14 mouse cellular contexts compared by ENCODE assay signal in the genomic region with DNA sequence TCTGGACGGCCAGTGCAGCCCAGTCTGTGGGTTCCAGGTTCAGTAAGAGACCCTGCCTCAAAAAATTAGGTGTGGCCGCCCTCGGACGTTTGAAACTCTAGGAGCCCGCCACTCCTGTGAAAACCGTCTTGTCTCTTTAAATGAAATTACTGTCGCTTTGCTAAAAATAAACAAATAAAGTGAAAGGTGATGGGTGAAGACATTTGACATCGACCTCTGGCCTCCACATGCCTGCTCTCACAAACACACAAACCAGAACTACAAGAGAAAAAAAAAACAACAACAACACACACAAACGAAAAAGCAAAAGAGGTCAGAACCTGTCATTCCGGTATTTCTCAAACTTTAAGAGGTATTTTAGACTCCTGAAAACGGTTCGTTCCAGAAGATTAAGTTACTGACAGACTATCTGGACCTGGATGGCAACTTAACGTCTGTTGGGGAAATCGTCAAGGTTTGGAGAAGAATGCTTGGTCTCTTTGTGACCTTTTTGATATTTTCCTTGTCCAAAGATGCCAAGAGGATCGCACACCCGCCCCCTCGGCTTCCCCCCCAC. TPM values are rescaled to one million over a fixed set of nuclear protein-coding genes. Genes with fewer than 3 reads are reported as not detected.
A peak's percentile ranks its signal among the peaks of the same experiment; 100 is the strongest.
DNase-seq lines count a peak whose midpoint lies in the region; ATAC-seq and TF ChIP-seq lines count a peak whose summit lies in the region.
"Had no signal": no experiment of that assay in that cellular context is flagged by ENCODE, and none has a peak within 500 bp of the region (broad histone marks: within the 10 kb centered on the region; RNA-seq: fewer than 3 reads in every experiment).

No protein-coding gene starts in this region.

- H3K4me3 ChIP-seq in heart, embryonic 15.5 days: peak overlapping the region; percentile 16
- H3K4me3 ChIP-seq in midbrain, embryonic 10.5 days: no peak overlapping the region
- H3K4me3 ChIP-seq in midbrain, embryonic 14.5 days (replicated peaks; ENCODE audit: low read depth, low read length): no peak overlapping the region
- H3K4me3 ChIP-seq in intestine, postnatal 0 days (ENCODE audit: low read depth, low read length): no peak overlapping the region
- H3K4me3 ChIP-seq in cerebellum, adult 2 months (replicated peaks; ENCODE audit: insufficient read depth, low read depth, low read length): no peak overlapping the region

- peak overlapping the region; percentile 44 for H3K4me2 ChIP-seq in heart, embryonic 15.5 days
- H3K4me2 ChIP-seq in midbrain, embryonic 14.5 days (ENCODE audit: low read length): no peak overlapping the region
- H3K4me2 ChIP-seq in intestine, postnatal 0 days (replicated peaks; ENCODE audit: low read depth): no peak overlapping the region; the same call in 1 of the 2 replicates

- H3K36me3 ChIP-seq in heart, embryonic 15.5 days: 0 out of 2 replicates have a peak, but pooled peaks cover 8% of the 10 kb centered on the region
- peaks cover 9% of the 10 kb centered on the region; the same call in 1 of the 2 replicates for H3K36me3 ChIP-seq in midbrain, embryonic 10.5 days
- 0 out of 2 replicates have a peak, but pooled peaks cover 2% of the 10 kb centered on the region for H3K36me3 ChIP-seq in midbrain, embryonic 14.5 days (ENCODE audit: control insufficient read depth, insufficient read depth, low read length)
- H3K36me3 ChIP-seq in intestine, postnatal 0 days (ENCODE audit: control insufficient read depth, insufficient read depth): no peaks in the 10 kb centered on the region

- no peak for ATAC-seq in heart, embryonic 15.5 days (replicated peaks; ENCODE audit: insufficient number of reproducible peaks, insufficient read depth, low FRiP score, low read depth)
- no peak for ATAC-seq in midbrain, embryonic 14.5 days (ENCODE audit: low FRiP score, low TSS enrichment)
- no peak for ATAC-seq in intestine, postnatal 0 days

- WGBS in heart, embryonic 15.5 days: 49% methylated on average over 17 of the region's 17 CpGs
- 59% methylated on average over 17 of the region's 17 CpGs for WGBS in midbrain, embryonic 10.5 days
- WGBS in midbrain, embryonic 14.5 days: 68% methylated on average over 17 of the region's 17 CpGs
- 54% methylated on average over 17 of the region's 17 CpGs for WGBS in intestine, postnatal 0 days
- 70% methylated on average over 17 of the region's 17 CpGs for WGBS in cerebellum, adult 2 months

- H3K27ac ChIP-seq in heart, embryonic 15.5 days: peak overlapping the region; percentile 71
- peak overlapping the region; percentile 33; the same call in 1 of the 2 replicates for H3K27ac ChIP-seq in midbrain, embryonic 10.5 days (replicated peaks)
- H3K27ac ChIP-seq in midbrain, embryonic 14.5 days (replicated peaks; ENCODE audit: low read depth, low read length): no peak overlapping the region
- H3K27ac ChIP-seq in intestine, postnatal 0 days (ENCODE audit: low read depth, low read length): peak overlapping the region; percentile 15; the same call in 1 of the 2 replicates
- H3K27ac ChIP-seq in cerebellum, adult 2 months (ENCODE audit: insufficient read depth, low read length): no peak overlapping the region

- no peak for DNase-seq in heart, adult 8-10 months (ENCODE audit: low spot score)
- DNase-seq in midbrain, embryonic 10.5 days (ENCODE audit: low spot score): no peak
- no peak for DNase-seq in midbrain, embryonic 14.5 days
- no peak for DNase-seq in right cerebral cortex, adult 2 months (ENCODE audit: low spot score in 2 of 2)
- DNase-seq in MN1 (ENCODE audit: low spot score): no peak
- DNase-seq in cerebellum, adult 2 months: no peak
- DNase-seq: adrenal gland, adult 8-10 months; cerebellum, postnatal 36 days; gastrocnemius, postnatal 14 days had no signal

- no peak for TF ChIP-seq CTCF in intestine, postnatal 0 days (IDR thresholded peaks at IDR 0.05; ENCODE audit: low read depth)
- no peak for TF ChIP-seq CTCF in cerebellum, adult 2 months (IDR thresholded peaks at IDR 0.05; ENCODE audit: borderline replicate concordance, insufficient read depth, low read depth, low read length)

- H3K9me3 ChIP-seq in heart, embryonic 15.5 days (replicated peaks): no peaks in the 10 kb centered on the region
- H3K9me3 ChIP-seq in midbrain, embryonic 10.5 days (replicated peaks): no peaks in the 10 kb centered on the region
- H3K9me3 ChIP-seq in midbrain, embryonic 14.5 days (ENCODE audit: control insufficient read depth, low read length): no peaks in the 10 kb centered on the region
- no peaks in the 10 kb centered on the region for H3K9me3 ChIP-seq in intestine, postnatal 0 days (ENCODE audit: control insufficient read depth)

- TF ChIP-seq POLR2A in cerebellum, adult 2 months (IDR thresholded peaks at IDR 0.05; ENCODE audit: borderline replicate concordance, insufficient read depth, low read length): no peak

- H3K4me1 ChIP-seq in heart, embryonic 15.5 days (replicated peaks): peaks cover 37% of the 10 kb centered on the region
- H3K4me1 ChIP-seq in midbrain, embryonic 10.5 days: peaks cover 25% of the 10 kb centered on the region
- 0 out of 2 replicates have a peak, but pooled peaks cover 4% of the 10 kb centered on the region for H3K4me1 ChIP-seq in midbrain, embryonic 14.5 days (ENCODE audit: control insufficient read depth, insufficient read depth, low read length)
- no peaks in the 10 kb centered on the region; the same call in 1 of the 2 replicates for H3K4me1 ChIP-seq in intestine, postnatal 0 days (replicated peaks; ENCODE audit: control insufficient read depth, insufficient read depth, low read length)
- H3K4me1 ChIP-seq in cerebellum, adult 2 months (ENCODE audit: control insufficient read depth, insufficient read depth, low read length): no peaks in the 10 kb centered on the region

- no peak overlapping the region; the same call in 1 of the 2 replicates for H3K9ac ChIP-seq in heart, embryonic 15.5 days
- no peak overlapping the region for H3K9ac ChIP-seq in midbrain, embryonic 14.5 days (replicated peaks; ENCODE audit: low read length)
- no peak overlapping the region for H3K9ac ChIP-seq in intestine, postnatal 0 days (ENCODE audit: low read depth, low read length)

- H3K27me3 ChIP-seq in heart, embryonic 15.5 days: no peaks in the 10 kb centered on the region
- no peaks in the 10 kb centered on the region for H3K27me3 ChIP-seq in midbrain, embryonic 10.5 days (ENCODE audit: low read depth, poor library complexity, severe bottlenecking)
- H3K27me3 ChIP-seq in midbrain, embryonic 14.5 days (ENCODE audit: control insufficient read depth, insufficient read depth, low read length): no peaks in the 10 kb centered on the region
- no peaks in the 10 kb centered on the region for H3K27me3 ChIP-seq in intestine, postnatal 0 days (replicated peaks; ENCODE audit: control insufficient read depth, insufficient read depth, low read length)
- H3K27me3 ChIP-seq in cerebellum, adult 2 months (ENCODE audit: control insufficient read depth, insufficient read depth, low read length): no peaks in the 10 kb centered on the region
- H3K27me3 ChIP-seq: CH12.LX had no signal

RNA-seq across cellular contexts. Expression of gene Ifnar2, which starts 5.9 kb away (rescaled TPM):
- 52.5 and 58.9 TPM in 2 replicates for polyA plus RNA-seq in heart, embryonic 15.5 days (2015; fragmentation: Nextera tagmentation; extraction: Ambion mirVana)
- total RNA-seq in heart, adult 8-10 months (2022): 10 to 100 TPM; 27.6 to 35.3 (median 32.6) TPM
- polyA plus RNA-seq in midbrain, embryonic 10.5 days (2016; fragmentation: Nextera tagmentation; extraction: Ambion mirVana): 26.0 and 27.9 TPM in 2 replicates
- polyA plus RNA-seq in midbrain, embryonic 14.5 days (2014; fragmentation: Nextera tagmentation; extraction: Ambion mirVana): 29.0 and 32.2 TPM in 2 replicates
- 68.4 and 75.5 TPM in 2 replicates for polyA plus RNA-seq in intestine, postnatal 0 days (2015; fragmentation: Nextera tagmentation; extraction: Ambion mirVana)
- 33.9 and 35.5 TPM in 2 replicates for polyA plus RNA-seq in cerebellum, adult 2 months (2012; rRNA removed)

RNA-seq across cellular contexts. Expression of gene Gm21970, which starts 13.0 kb away (rescaled TPM):
- not detected in 2 replicates for polyA plus RNA-seq in heart, embryonic 15.5 days (2015; fragmentation: Nextera tagmentation; extraction: Ambion mirVana)
- not detected for total RNA-seq in heart, adult 8-10 months (2022)
- polyA plus RNA-seq in midbrain, embryonic 10.5 days (2016; fragmentation: Nextera tagmentation; extraction: Ambion mirVana): not detected in 2 replicates
- not detected in 2 replicates for polyA plus RNA-seq in midbrain, embryonic 14.5 days (2014; fragmentation: Nextera tagmentation; extraction: Ambion mirVana)
- polyA plus RNA-seq in intestine, postnatal 0 days (2015; fragmentation: Nextera tagmentation; extraction: Ambion mirVana): not detected in 2 replicates
- polyA plus RNA-seq in cerebellum, adult 2 months (2012; rRNA removed): not detected in 2 replicates
- total RNA-seq: CH12.LX; gastrocnemius, postnatal 14 days; left cerebral cortex, postnatal 25 days had no signal
- polyA plus RNA-seq: neural tube, embryonic 11.5 days had no signal

RNA-seq across cellular contexts. Expression of gene Il10rb, which starts 27.5 kb away (rescaled TPM):
- 57.9 and 58.9 TPM in 2 replicates for polyA plus RNA-seq in heart, embryonic 15.5 days (2015; fragmentation: Nextera tagmentation; extraction: Ambion mirVana)
- 100 to 1,000 TPM; 116 to 131 (median 129) TPM for total RNA-seq in heart, adult 8-10 months (2022)
- 6.9 and 8.9 TPM in 2 replicates for polyA plus RNA-seq in midbrain, embryonic 10.5 days (2016; fragmentation: Nextera tagmentation; extraction: Ambion mirVana)
- 5.4 and 9.3 TPM in 2 replicates for polyA plus RNA-seq in midbrain, embryonic 14.5 days (2014; fragmentation: Nextera tagmentation; extraction: Ambion mirVana)
- 123 and 124 TPM in 2 replicates for polyA plus RNA-seq in intestine, postnatal 0 days (2015; fragmentation: Nextera tagmentation; extraction: Ambion mirVana)
- polyA plus RNA-seq in cerebellum, adult 2 months (2012; rRNA removed): 9.1 and 10.4 TPM in 2 replicates

Comparison
In these comparisons a context has a peak if more than half of its experiments do, and no peak if none do; other contexts are left out.
1. H3K27ac ChIP-seq: peak in heart, embryonic 15.5 days (single experiment), midbrain, embryonic 10.5 days (single experiment) and intestine, postnatal 0 days (single experiment); none in midbrain, embryonic 14.5 days (single experiment) and cerebellum, adult 2 months (single experiment).